Mouse (Mus musculus): Measurements from ENCODE around the gene Hist1h2bf.
"Not testable (repeated sequence)": the region's sequence is repeated elsewhere in the genome, so short reads cannot be mapped to it uniquely, and the experiment has no call there.

Gene Hist1h2bf

DNA sequence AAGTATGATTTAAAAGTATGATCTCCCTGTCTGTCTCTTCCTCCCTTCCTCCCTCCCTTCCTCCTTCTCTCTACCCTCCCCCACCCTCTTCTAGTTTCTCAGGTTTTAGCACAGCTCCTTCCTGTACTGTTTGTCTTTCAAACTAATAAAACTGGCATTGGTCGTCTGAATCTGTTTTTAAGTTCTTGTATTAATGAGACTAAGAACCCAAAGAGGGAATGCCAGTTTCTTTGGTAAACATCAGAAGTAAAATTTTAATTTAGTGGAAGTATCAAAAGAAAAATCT, 12.9 kb upstream of the Hist1h2bf start:
- DNase-seq (ENCODE audit: low spot score in 2 of 2) = no peak

GRCm38 (mm10) chr13:23586099-23586939, 12.3 kb upstream of the Hist1h2bf start:
- DNase-seq (ENCODE audit: low spot score in 2 of 2) = no peak

GRCm38 (mm10) chr13:23585442-23586098, 11.6 kb upstream of the Hist1h2bf start:
- peak in 1 of 2 experiments; percentile 72 for DNase-seq (ENCODE audit: low spot score in 2 of 2)

- DNase-seq (ENCODE audit: low spot score in 2 of 2) = peak; percentile 78 to 79
Measured at GRCm38 (mm10) chr13:23585029-23585441, 11.0 kb upstream of the Hist1h2bf start.

DNA sequence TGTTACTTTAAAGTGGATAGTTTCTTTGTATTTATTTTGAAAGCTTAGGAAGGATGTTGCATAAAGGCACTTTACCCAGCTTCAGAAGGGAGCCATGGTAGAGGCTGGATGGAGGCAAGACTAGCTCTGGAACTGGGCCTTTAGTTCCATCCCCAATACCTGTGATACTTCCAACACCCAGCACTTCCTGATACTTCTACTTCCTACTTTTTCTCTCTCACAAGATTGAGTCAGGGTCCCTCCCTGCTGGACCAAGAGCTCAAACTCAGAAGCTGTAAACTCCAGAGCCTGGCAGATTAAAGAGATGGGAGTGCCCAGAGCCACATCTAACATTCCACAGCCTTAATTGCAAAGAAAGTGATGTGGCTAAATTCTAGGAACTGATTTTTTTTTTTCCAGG, 10.3 kb upstream of the Hist1h2bf start:
- DNase-seq (ENCODE audit: low spot score in 2 of 2) = no peak

- no peak for DNase-seq (ENCODE audit: low spot score in 2 of 2)
Measured at GRCm38 (mm10) chr13:23583387-23584068, 9.5 kb upstream of the Hist1h2bf start.

DNA sequence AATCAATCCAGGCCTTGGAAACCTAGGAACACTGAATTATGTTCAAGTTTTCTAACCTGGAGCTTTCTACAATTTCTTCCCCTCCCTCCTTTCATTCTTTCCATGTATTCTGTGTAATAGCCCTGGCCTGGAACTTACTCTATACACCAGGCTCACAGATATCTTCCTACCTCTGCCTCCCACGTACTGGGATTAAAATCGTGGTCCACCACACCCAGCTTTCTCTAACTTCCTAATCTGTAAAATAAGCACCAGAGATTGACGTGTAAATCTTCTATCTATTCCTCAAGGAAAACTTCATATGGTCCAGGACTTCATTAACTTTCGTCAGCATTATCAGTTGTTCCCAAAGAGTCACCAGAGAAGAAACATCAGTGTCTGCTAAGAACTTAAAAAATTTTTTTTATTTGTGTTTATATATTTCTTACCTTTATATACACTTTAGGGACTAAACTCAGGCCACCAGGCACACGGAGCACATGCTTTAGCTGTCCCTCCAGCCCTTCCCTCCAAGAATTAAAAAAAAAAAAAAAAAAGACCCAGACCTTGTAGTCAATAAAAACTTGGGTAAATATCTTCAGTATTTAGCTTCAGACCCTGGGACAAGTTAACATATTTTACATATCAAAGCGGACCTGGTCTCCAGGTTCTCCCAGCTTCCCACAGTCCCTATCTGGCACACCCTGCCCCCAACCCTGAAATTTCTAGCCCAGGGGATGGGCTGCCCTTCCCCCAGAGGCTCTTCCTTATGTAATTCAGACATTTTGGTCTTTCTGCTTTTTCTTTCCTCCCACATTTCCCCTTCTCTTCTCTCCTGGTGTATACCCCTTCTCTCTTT, 8.4 kb upstream of the Hist1h2bf start:
- DNase-seq (ENCODE audit: low spot score in 2 of 2) = no peak

GRCm38 (mm10) chr13:23581408-23582218, 7.6 kb upstream of the Hist1h2bf start, which contains the start of gene Hist1h4d:
Gene Hist1h4d, plus strand, starts transcription at chr13:23581598.
- peak; percentile 98 to 100 for DNase-seq (ENCODE audit: low spot score in 2 of 2)

- no peak for DNase-seq (ENCODE audit: low spot score in 2 of 2)
Measured at GRCm38 (mm10) chr13:23577835-23578234, 3.8 kb upstream of the Hist1h2bf start.

- no peak for DNase-seq (ENCODE audit: low spot score in 2 of 2)
Measured at GRCm38 (mm10) chr13:23576906-23577639, 3.1 kb upstream of the Hist1h2bf start.

GRCm38 (mm10) chr13:23576351-23576881, 2.4 kb upstream of the Hist1h2bf start:
- no peak for DNase-seq (ENCODE audit: low spot score in 2 of 2)

GRCm38 (mm10) chr13:23575864-23576313, 1.9 kb upstream of the Hist1h2bf start:
- not testable (repeated sequence) for DNase-seq (ENCODE audit: low spot score in 2 of 2)

DNA sequence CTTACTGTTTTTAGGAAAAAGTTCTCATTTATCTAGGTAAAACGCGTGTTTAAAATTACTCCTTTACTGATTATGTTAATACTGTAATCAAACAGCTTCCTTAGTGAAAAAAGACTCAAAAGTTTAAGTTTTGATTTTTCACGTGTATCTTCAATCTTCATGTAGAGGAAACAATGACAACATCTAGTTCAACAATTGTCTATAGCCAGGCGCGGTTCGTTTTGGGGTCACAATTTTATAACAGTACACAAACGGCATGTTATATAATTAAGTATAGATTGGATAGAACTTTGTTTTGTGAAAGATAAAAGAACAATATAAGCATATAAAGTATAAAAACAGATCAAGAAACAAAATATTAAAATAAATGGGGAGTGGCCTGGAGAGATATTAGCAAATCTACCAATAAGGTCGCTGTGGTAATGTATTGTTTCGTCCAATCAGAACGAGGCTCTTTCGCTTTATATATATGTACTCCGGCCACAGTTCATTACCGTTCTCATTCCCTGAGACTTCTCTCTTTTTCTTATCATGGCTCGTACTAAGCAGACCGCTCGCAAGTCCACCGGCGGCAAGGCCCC, 1.4 kb upstream of the Hist1h2bf start, which contains the start of gene Hist1h3d:
Hist1h3d (plus strand) TSS at position 493 of the 581 bp plus-strand sequence.
- no peak for DNase-seq (ENCODE audit: low spot score in 2 of 2)

DNA sequence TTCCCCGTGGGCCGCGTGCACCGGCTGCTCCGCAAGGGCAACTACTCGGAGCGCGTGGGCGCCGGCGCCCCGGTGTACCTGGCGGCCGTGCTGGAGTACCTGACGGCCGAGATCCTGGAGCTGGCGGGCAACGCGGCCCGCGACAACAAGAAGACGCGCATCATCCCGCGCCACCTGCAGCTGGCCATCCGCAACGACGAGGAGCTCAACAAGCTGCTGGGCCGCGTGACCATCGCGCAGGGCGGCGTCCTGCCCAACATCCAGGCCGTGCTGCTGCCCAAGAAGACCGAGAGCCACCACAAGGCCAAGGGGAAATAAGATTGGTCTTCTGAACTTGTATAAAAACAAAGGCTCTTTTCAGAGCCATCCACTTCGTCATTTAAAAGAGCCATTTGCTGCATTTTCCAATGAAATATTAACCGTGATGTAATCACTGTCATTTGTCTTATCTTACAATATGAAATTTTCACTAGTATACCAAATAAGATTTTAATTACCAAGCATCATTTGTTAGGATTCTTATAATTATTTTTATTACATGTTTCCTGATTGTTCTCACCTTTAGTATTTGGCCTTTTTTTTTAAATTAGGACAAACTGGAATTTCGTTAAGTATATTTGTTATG, 662 bp upstream of the Hist1h2bf start:
- DNase-seq (ENCODE audit: low spot score in 2 of 2) = not testable (repeated sequence)

DNA sequence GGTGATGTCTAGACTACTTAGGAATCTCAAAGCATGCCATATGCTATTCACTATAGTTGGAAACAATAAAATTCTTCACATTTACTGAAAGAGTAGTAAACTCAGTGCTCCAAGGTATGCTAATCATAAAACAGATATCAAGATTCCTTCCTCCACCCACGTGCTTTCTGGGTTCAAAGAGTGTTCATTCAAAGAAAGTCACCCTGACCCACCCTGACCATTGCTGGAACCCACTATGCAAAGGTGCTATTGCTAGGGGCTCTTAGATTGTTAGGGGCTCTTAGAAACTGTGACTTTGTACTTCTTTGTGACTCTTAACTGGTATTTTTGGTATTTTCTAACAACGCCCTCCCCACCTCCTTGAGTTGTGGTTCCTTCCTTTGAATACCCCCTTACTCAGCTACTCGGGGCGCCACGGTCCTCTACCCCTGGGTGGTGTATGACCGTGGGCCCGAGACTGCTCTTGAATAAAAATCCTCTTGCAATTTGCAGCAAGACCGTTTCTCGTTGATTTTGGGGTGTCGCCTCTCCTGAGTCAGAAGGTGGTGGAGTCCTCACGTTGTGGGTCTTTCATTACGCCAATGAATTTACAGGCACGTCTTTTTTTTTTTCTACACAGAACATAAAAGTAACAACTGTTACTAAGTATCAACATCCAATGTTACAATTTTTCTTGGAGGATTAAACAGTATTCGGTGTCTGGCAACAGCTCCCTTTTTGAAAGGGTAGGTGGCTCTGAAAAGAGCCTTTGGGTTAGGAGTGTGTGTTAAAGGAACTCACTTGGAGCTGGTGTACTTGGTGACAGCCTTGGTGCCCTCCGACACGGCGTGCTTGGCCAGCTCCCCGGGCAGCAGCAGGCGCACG, 730 bp downstream of the Hist1h2bf start:
- DNase-seq (ENCODE audit: low spot score in 2 of 2) = not testable (repeated sequence)

- no peak for DNase-seq (ENCODE audit: low spot score in 2 of 2)
Measured at GRCm38 (mm10) chr13:23572218-23573033, 1.6 kb downstream of the Hist1h2bf start.
